Mouse (Mus musculus): Measurements from ENCODE around the gene Syne2. TPM values are rescaled to one million over a fixed set of nuclear protein-coding genes. Genes with fewer than 3 reads are reported as not detected.

Gene Syne2
- polyA plus RNA-seq, 1 experiment from 2014 or later: 61.4 TPM

- H3K27me3 ChIP-seq (ENCODE audit: control insufficient read depth, insufficient read depth, low read length): no peaks in the 10 kb centered on the region
- no peak overlapping the region for H3K4me2 ChIP-seq (ENCODE audit: low read depth)
- H3K9ac ChIP-seq (ENCODE audit: low read length): no peak overlapping the region
- H3K4me1 ChIP-seq (ENCODE audit: control insufficient read depth, insufficient read depth, low read length): no peaks in the 10 kb centered on the region
- H3K9me3 ChIP-seq (ENCODE audit: control insufficient read depth, low read length): no peaks in the 10 kb centered on the region
- ATAC-seq (ENCODE audit: insufficient read depth, low FRiP score, low TSS enrichment) (no peak), DNase-seq (ENCODE audit: low spot score) (no peak)
- no peak overlapping the region for H3K27ac ChIP-seq (ENCODE audit: low read depth, low read length)
- H3K36me3 ChIP-seq (ENCODE audit: control insufficient read depth, insufficient read depth, low read length): peaks cover 4% of the 10 kb centered on the region
- no peak overlapping the region for H3K4me3 ChIP-seq (ENCODE audit: low read depth, low read length)
- WGBS: 95% methylated on average over 5 of the region's 5 CpGs
Observed at GRCm38 (mm10) chr12:75891206-75891605, 73.3 kb downstream of the Syne2 start.

GRCm38 (mm10) chr12:75893392-75893791, 75.5 kb downstream of the Syne2 start:
- Histone ChIP-seq H3K36me3 (ENCODE audit: control insufficient read depth, insufficient read depth, low read length) (peaks cover 4% of the 10 kb centered on the region), H3K4me1 (ENCODE audit: control insufficient read depth, insufficient read depth, low read length) (no peaks in the 10 kb centered on the region), H3K27ac (ENCODE audit: low read depth, low read length) (no peak overlapping the region), H3K9ac (ENCODE audit: low read length) (no peak overlapping the region), H3K9me3 (ENCODE audit: control insufficient read depth, low read length) (no peaks in the 10 kb centered on the region), H3K4me3 (ENCODE audit: low read depth, low read length) (no peak overlapping the region), H3K4me2 (ENCODE audit: low read depth) (no peak overlapping the region), H3K27me3 (ENCODE audit: control insufficient read depth, insufficient read depth, low read length) (no peaks in the 10 kb centered on the region)
- 78% methylated on average over 5 of the region's 5 CpGs for WGBS
- ATAC-seq (ENCODE audit: insufficient read depth, low FRiP score, low TSS enrichment) (no peak), DNase-seq (ENCODE audit: low spot score) (no peak)

- Histone ChIP-seq H3K36me3 (ENCODE audit: control insufficient read depth, insufficient read depth, low read length) (peaks cover 4% of the 10 kb centered on the region; the same call in 1 of the 2 replicates), H3K27ac (ENCODE audit: low read depth, low read length) (no peak overlapping the region), H3K27me3 (ENCODE audit: control insufficient read depth, insufficient read depth, low read length) (no peaks in the 10 kb centered on the region), H3K4me1 (ENCODE audit: control insufficient read depth, insufficient read depth, low read length) (no peaks in the 10 kb centered on the region), H3K4me3 (ENCODE audit: low read depth, low read length) (no peak overlapping the region), H3K9ac (ENCODE audit: low read length) (no peak overlapping the region), H3K4me2 (ENCODE audit: low read depth) (no peak overlapping the region), H3K9me3 (ENCODE audit: control insufficient read depth, low read length) (no peaks in the 10 kb centered on the region)
- ATAC-seq (ENCODE audit: insufficient read depth, low FRiP score, low TSS enrichment): no peak
- DNase-seq (ENCODE audit: low spot score): no peak
- 71% methylated on average over 9 of the region's 9 CpGs for WGBS
Observed at GRCm38 (mm10) chr12:75894316-75894997, 76.5 kb downstream of the Syne2 start.

DNA sequence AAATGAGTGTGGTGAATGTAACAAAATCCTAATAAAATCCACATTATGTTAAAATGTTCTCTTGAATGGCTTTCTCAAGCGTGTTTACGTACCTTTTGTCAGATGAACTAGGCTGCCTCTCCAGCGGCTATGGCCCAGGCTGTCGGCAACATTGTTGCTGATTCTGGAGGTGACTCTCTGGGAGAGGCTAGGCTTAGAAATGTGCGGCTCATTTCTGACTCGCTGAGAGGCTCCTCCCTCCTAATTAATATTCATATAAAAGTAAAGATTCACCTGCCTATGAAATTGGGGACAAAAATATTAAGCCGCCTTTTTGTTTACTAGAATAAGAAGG, 77.0 kb downstream of the Syne2 start:
- Histone ChIP-seq H3K4me1 (ENCODE audit: control insufficient read depth, insufficient read depth, low read length) (no peaks in the 10 kb centered on the region), H3K9ac (ENCODE audit: low read length) (no peak overlapping the region), H3K9me3 (ENCODE audit: control insufficient read depth, low read length) (no peaks in the 10 kb centered on the region), H3K36me3 (ENCODE audit: control insufficient read depth, insufficient read depth, low read length) (peaks cover 4% of the 10 kb centered on the region; the same call in 1 of the 2 replicates), H3K27me3 (ENCODE audit: control insufficient read depth, insufficient read depth, low read length) (no peaks in the 10 kb centered on the region), H3K27ac (ENCODE audit: low read depth, low read length) (no peak overlapping the region), H3K4me2 (ENCODE audit: low read depth) (no peak overlapping the region), H3K4me3 (ENCODE audit: low read depth, low read length) (no peak overlapping the region)
- DNase-seq (ENCODE audit: low spot score) (no peak), ATAC-seq (ENCODE audit: insufficient read depth, low FRiP score, low TSS enrichment) (no peak)
- WGBS: 57% methylated on average over 7 of the region's 7 CpGs

DNA sequence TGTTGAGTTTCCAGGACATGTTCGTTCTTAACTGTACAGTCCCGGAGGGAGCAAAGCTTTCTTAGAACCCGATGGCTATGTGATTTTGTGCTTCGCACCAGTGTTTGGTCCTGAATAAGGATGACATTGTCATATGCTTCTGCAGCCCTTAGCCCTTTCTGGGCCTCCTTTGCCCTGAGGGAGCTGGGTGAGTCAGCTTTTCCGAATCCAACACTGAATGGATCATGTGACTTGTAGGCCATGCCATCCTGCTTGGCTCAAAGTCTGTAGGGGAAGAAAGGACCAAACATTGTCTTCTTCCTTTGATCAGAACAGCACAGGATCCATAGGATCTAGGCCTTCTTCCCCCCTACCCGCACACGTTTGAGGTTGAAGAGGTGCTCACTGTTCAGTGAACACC, 79.9 kb downstream of the Syne2 start:
- no peak overlapping the region for H3K4me2 ChIP-seq (ENCODE audit: low read depth)
- ATAC-seq (ENCODE audit: insufficient read depth, low FRiP score, low TSS enrichment) (no peak), DNase-seq (ENCODE audit: low spot score) (no peak)
- 88% methylated on average over 7 of the region's 7 CpGs for WGBS
- H3K27ac ChIP-seq (ENCODE audit: low read depth, low read length): no peak overlapping the region
- H3K9ac ChIP-seq (ENCODE audit: low read length): no peak overlapping the region
- no peak overlapping the region for H3K4me3 ChIP-seq (ENCODE audit: low read depth, low read length)
- H3K9me3 ChIP-seq (ENCODE audit: control insufficient read depth, low read length): no peaks in the 10 kb centered on the region
- no peaks in the 10 kb centered on the region for H3K27me3 ChIP-seq (ENCODE audit: control insufficient read depth, insufficient read depth, low read length)
- no peaks in the 10 kb centered on the region for H3K4me1 ChIP-seq (ENCODE audit: control insufficient read depth, insufficient read depth, low read length)
- H3K36me3 ChIP-seq (ENCODE audit: control insufficient read depth, insufficient read depth, low read length): peaks cover 6% of the 10 kb centered on the region; the same call in 1 of the 2 replicates

DNA sequence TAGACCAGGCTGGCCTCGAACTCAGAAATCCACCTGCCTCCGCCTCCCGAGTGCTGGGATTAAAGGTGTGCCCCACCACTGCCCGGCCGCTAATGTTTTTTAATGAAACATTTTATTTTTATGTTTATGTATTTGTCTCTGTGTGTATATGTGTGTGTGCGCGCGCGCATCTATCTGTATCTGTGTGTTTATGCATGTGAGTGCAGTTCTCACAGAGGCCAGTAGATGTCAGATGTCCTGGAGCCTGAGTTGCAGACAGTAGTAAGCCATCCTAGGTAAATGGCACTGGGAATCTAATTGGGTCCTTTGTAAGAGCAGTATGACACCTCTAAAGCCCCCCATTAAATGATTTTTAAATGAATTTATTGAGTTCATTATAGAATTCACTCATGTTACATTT, 83.8 kb downstream of the Syne2 start:
- Histone ChIP-seq H3K9ac (ENCODE audit: low read length) (no peak overlapping the region), H3K4me2 (ENCODE audit: low read depth) (no peak overlapping the region), H3K27ac (ENCODE audit: low read depth, low read length) (no peak overlapping the region), H3K27me3 (ENCODE audit: control insufficient read depth, insufficient read depth, low read length) (no peaks in the 10 kb centered on the region), H3K4me3 (ENCODE audit: low read depth, low read length) (no peak overlapping the region), H3K36me3 (ENCODE audit: control insufficient read depth, insufficient read depth, low read length) (peaks cover 6% of the 10 kb centered on the region; the same call in 1 of the 2 replicates), H3K9me3 (ENCODE audit: control insufficient read depth, low read length) (no peaks in the 10 kb centered on the region), H3K4me1 (ENCODE audit: control insufficient read depth, insufficient read depth, low read length) (no peaks in the 10 kb centered on the region)
- DNase-seq (ENCODE audit: low spot score): no peak
- no peak for ATAC-seq (ENCODE audit: insufficient read depth, low FRiP score, low TSS enrichment)
- WGBS: 97% methylated on average over 9 of the region's 9 CpGs

GRCm38 (mm10) chr12:75904068-75904467, 86.1 kb downstream of the Syne2 start:
- ATAC-seq (ENCODE audit: insufficient read depth, low FRiP score, low TSS enrichment) (no peak), DNase-seq (ENCODE audit: low spot score) (no peak)
- H3K4me2 ChIP-seq (ENCODE audit: low read depth): no peak overlapping the region
- no peak overlapping the region for H3K27ac ChIP-seq (ENCODE audit: low read depth, low read length)
- 94% methylated on average over 11 of the region's 11 CpGs for WGBS
- H3K4me1 ChIP-seq (ENCODE audit: control insufficient read depth, insufficient read depth, low read length): no peaks in the 10 kb centered on the region
- H3K9ac ChIP-seq (ENCODE audit: low read length): no peak overlapping the region
- no peaks in the 10 kb centered on the region for H3K27me3 ChIP-seq (ENCODE audit: control insufficient read depth, insufficient read depth, low read length)
- peaks cover 6% of the 10 kb centered on the region for H3K36me3 ChIP-seq (ENCODE audit: control insufficient read depth, insufficient read depth, low read length)
- H3K4me3 ChIP-seq (ENCODE audit: low read depth, low read length): no peak overlapping the region
- no peaks in the 10 kb centered on the region for H3K9me3 ChIP-seq (ENCODE audit: control insufficient read depth, low read length)

DNA sequence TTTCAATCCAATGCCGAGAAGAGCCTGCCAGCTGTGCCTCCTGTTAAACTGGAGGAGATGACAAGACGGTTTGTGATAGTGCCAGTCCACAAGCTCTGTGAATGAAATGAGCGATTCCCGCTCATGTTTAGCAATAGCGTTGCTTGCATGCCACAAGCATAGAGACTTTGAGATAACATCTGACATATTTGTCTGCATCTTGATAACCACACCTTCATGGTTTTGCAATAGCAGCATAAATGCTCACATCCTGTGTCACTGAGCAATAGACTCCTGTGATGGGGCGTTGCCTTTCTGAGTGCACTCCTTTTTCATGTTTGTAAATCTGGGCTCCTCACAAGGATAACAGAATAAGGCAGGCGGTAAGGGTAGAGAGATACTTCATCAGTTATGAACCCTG, 87.4 kb downstream of the Syne2 start:
- Histone ChIP-seq H3K4me3 (ENCODE audit: low read depth, low read length) (no peak overlapping the region), H3K27ac (ENCODE audit: low read depth, low read length) (no peak overlapping the region), H3K27me3 (ENCODE audit: control insufficient read depth, insufficient read depth, low read length) (no peaks in the 10 kb centered on the region), H3K4me2 (ENCODE audit: low read depth) (no peak overlapping the region), H3K9me3 (ENCODE audit: control insufficient read depth, low read length) (no peaks in the 10 kb centered on the region), H3K9ac (ENCODE audit: low read length) (no peak overlapping the region), H3K36me3 (ENCODE audit: control insufficient read depth, insufficient read depth, low read length) (peaks cover 6% of the 10 kb centered on the region), H3K4me1 (ENCODE audit: control insufficient read depth, insufficient read depth, low read length) (no peaks in the 10 kb centered on the region)
- ATAC-seq (ENCODE audit: insufficient read depth, low FRiP score, low TSS enrichment): no peak
- 96% methylated on average over 7 of the region's 7 CpGs for whole genome bisulfite sequencing
- no peak for DNase-seq (ENCODE audit: low spot score)

DNA sequence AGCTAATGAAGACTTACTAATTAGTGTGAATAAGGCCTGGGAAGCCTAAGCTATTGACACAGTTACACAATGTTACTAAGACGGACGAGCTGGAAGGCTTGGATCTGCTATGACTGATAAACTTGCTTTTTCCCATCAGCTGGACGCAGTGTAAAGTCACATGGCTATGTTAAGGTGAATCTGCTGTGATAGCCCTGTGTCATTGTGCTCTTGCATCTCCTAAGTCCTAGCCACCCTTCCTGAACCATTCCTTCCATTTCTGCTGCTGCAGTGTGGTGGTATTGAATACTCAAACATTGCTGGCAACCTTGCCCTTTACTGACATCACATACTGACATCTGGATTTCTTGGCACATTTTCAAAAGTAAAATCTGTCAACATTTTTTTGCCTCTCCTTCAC, 90.5 kb downstream of the Syne2 start:
- no peak for ATAC-seq (ENCODE audit: insufficient read depth, low FRiP score, low TSS enrichment)
- H3K4me3 ChIP-seq (ENCODE audit: low read depth, low read length): no peak overlapping the region
- no peaks in the 10 kb centered on the region for H3K4me1 ChIP-seq (ENCODE audit: control insufficient read depth, insufficient read depth, low read length)
- no peak overlapping the region for H3K9ac ChIP-seq (ENCODE audit: low read length)
- H3K27me3 ChIP-seq (ENCODE audit: control insufficient read depth, insufficient read depth, low read length): no peaks in the 10 kb centered on the region
- H3K36me3 ChIP-seq (ENCODE audit: control insufficient read depth, insufficient read depth, low read length): peaks cover 11% of the 10 kb centered on the region
- H3K9me3 ChIP-seq (ENCODE audit: control insufficient read depth, low read length): no peaks in the 10 kb centered on the region
- WGBS: 96% methylated on average over 3 of the region's 3 CpGs
- no peak overlapping the region for H3K4me2 ChIP-seq (ENCODE audit: low read depth)
- no peak overlapping the region for H3K27ac ChIP-seq (ENCODE audit: low read depth, low read length)
- DNase-seq (ENCODE audit: low spot score): no peak

Data from neural tube, embryonic 11.5 days (tissue).